Mouse (Mus musculus) 416B (cell line): ENCODE measurements at regions not wholly inside any gene's neighbourhood (a gene's known extent, or its start where the extent isn't known, plus 50 kb on each side); places are given as distances from the start of the nearest gene placed in this dataset.

ENCODE experiments used
- DNase-seq: peaks from one replicate; pipeline ENCODE4 v3.0.0; 2011; ENCODE audit warnings: low read depth

- no peak for DNase-seq
Measured at GRCm38 (mm10) chr2:26787312-26787711, 77.5 kb downstream of the Abo start.

GRCm38 (mm10) chr2:26777016-26777415 is 87.8 kb downstream of the Abo start:
- DNase-seq, result no peak

DNA sequence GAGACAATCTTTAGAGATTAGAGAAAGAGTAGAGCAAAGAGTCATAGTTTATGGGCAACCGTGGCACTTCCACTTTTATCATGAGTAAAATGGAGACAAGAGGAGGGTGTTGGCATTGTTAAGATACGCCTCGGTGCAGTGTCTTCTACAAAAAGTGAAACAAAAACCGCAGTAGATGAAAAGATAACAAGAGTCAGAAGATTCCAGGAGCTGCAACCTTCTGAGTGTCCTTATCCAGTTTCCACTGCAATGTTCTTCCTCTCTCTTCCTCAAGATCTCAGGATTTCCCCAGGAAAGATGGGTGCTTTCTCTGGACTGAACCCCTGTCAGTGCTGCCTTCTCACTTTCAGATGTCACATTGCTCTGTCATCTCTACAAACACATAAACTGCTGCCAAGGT is 82.3 kb upstream of the Lcn4 start:
- no peak for DNase-seq

- DNase-seq, result no peak
Measured at GRCm38 (mm10) chr2:26751916-26752315, 80.8 kb upstream of the Lcn4 start.

GRCm38 (mm10) chr2:26744341-26744740 is 73.3 kb upstream of the Lcn4 start:
- peak; percentile 81 for DNase-seq

GRCm38 (mm10) chr2:26738926-26739325 is 67.8 kb upstream of the Lcn4 start:
- DNase-seq, result no peak

DNA sequence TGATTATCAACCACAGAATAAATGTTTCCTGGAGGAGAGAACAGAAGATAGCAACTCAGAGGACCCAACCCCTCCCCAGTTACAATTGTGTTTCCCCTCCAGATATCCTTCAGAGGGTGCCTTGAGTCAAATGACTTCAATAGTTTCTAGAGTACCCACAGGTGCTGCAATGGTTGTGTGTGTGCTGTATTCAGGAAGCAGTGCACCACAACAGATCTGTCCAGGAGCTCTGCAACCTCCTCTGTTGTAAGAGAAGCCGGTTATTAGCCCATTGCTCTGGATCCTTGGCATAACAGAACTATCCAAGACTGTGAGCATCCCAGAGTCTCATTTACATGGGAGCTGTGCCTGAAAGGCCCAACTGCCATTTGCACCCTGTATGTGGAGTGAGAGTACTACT is 66.6 kb upstream of the Lcn4 start:
- peak; percentile 18 for DNase-seq
